Mouse (Mus musculus) kidney, adult 2 months (tissue): Measurements from ENCODE around the gene Rbmxl1.

Source experiments
- CTCF ChIP-seq: fragments of 200-500 bp; conservative IDR thresholded peaks from 2 replicates; pipeline ENCODE4 v1.5.1; 2011; ENCODE audit warnings: low read depth, mild to moderate bottlenecking, control low read depth, low read length, moderate library complexity, mixed read lengths; ENCODE audit not compliant: insufficient read depth, insufficient read length
- POLR2A ChIP-seq: fragments of 200-500 bp; IDR thresholded peaks from one replicate; pipeline ENCODE4 v1.6.1; 2011; ENCODE audit warnings: low read depth, low read length, control low read depth

GRCm38 (mm10) chr8:78489733-78490132 is 19.0 kb downstream of the Rbmxl1 start:
- no peak for TF ChIP-seq CTCF
- TF ChIP-seq POLR2A = no peak
